Mouse (Mus musculus): Measurements from ENCODE around the gene 8030411F24Rik. TPM values are rescaled to one million over a fixed set of nuclear protein-coding genes. Genes with fewer than 3 reads are reported as not detected.

8030411F24Rik gene
- polyA plus RNA-seq, 1 experiment from 2014 or later = not detected

GRCm38 (mm10) chr2:148801491-148801921 is 19.7 kb downstream of the 8030411F24Rik start:
- H3K4me1 ChIP-seq = no peaks in the 10 kb centered on the region
- no peak overlapping the region for H3K4me3 ChIP-seq
- H3K27ac ChIP-seq = no peak overlapping the region
- no peaks in the 10 kb centered on the region for H3K27me3 ChIP-seq (ENCODE audit: low read depth, poor library complexity, severe bottlenecking)
- no peaks in the 10 kb centered on the region for H3K36me3 ChIP-seq
- H3K9me3 ChIP-seq (replicated peaks) = no peaks in the 10 kb centered on the region
- whole genome bisulfite sequencing = 69% methylated on average over 3 of the region's 3 CpGs
- no peak for DNase-seq (ENCODE audit: low spot score)

DNA sequence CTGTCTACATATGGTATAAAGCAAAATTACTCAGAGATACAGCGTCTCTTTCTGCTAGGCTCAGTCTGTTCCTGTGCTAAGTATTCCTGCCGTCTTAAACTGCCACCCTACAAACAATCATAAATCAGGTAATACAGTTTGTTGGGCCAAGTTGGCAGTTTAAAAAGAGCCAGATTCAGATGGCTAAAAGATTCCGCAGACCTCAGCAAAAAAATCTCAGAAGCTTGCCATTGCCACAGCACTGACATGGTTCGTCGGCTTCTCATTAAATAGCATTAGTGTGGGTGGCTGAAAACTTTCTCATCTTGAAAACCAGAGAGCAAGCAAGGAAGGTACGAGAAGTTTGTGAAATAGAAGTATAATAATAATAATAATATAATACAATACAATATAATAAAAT is 24.9 kb downstream of the 8030411F24Rik start:
- no peaks in the 10 kb centered on the region for H3K27me3 ChIP-seq (ENCODE audit: low read depth, poor library complexity, severe bottlenecking)
- H3K4me3 ChIP-seq = no peak overlapping the region
- no peak overlapping the region for H3K27ac ChIP-seq
- no peaks in the 10 kb centered on the region for H3K9me3 ChIP-seq (replicated peaks)
- 74% methylated on average over 6 of the region's 6 CpGs for WGBS
- no peak for DNase-seq (ENCODE audit: low spot score)
- H3K36me3 ChIP-seq = no peaks in the 10 kb centered on the region
- no peaks in the 10 kb centered on the region for H3K4me1 ChIP-seq

DNA sequence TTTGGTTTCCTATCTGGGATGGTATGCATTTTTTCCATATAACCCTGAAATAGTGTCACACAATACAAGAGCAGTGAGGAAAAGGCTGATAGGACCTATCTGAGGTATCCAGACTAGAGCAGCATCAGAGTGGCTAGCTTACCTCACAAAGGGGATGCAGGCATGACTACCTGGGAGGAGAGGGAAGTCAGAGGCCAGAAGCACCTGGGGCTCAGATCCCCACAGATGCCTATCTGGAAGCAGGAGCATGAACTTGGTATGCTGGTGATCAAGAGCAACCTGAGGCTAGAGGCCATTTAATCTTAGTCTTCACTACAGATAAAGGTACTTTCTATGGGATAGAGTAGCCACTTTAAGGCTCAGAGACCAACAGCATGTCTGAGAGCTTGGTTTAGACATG is 38.1 kb downstream of the 8030411F24Rik start, which contains the start of gene Cst13:
TSS of gene Cst13 (plus strand) at position 173 of the 400 bp plus-strand sequence.
- Histone ChIP-seq H3K4me3 (no peak within 1 kb of the TSS), H3K27ac (no peak within 1 kb of the TSS), H3K9me3 (replicated peaks) (no peaks in the 10 kb centered on the region), H3K36me3 (no peaks in the 10 kb centered on the region), H3K4me1 (no peaks in the 10 kb centered on the region), H3K27me3 (ENCODE audit: low read depth, poor library complexity, severe bottlenecking) (no peaks in the 10 kb centered on the region)
- no peak for DNase-seq (ENCODE audit: low spot score)

DNA sequence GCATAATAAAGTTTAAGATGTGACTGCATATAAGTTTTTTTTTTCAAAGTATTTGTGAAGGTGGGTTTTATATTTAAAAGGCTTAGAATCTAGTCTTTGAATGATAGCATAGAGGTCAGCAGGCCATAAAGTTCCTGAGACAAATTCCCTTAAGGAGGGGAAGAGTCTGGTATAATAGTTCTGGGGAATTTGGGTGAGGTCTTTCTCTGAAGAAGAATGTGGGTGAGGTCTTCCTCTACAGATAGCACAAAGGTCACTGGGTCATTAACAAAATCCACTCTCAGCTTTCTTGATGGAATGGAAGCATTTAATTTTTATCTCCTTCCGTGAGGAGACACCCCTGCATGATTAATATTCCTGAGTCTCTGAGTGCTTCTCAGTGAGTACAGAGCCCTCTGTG is 44.2 kb downstream of the 8030411F24Rik start:
- no peaks in the 10 kb centered on the region for H3K4me1 ChIP-seq
- H3K4me3 ChIP-seq = no peak overlapping the region
- WGBS = 39% methylated on average over 1 of the region's 1 CpGs
- H3K27me3 ChIP-seq (ENCODE audit: low read depth, poor library complexity, severe bottlenecking) = no peaks in the 10 kb centered on the region
- DNase-seq (ENCODE audit: low spot score) = no peak
- no peaks in the 10 kb centered on the region for H3K36me3 ChIP-seq
- no peak overlapping the region for H3K27ac ChIP-seq
- H3K9me3 ChIP-seq (replicated peaks) = no peaks in the 10 kb centered on the region

DNA sequence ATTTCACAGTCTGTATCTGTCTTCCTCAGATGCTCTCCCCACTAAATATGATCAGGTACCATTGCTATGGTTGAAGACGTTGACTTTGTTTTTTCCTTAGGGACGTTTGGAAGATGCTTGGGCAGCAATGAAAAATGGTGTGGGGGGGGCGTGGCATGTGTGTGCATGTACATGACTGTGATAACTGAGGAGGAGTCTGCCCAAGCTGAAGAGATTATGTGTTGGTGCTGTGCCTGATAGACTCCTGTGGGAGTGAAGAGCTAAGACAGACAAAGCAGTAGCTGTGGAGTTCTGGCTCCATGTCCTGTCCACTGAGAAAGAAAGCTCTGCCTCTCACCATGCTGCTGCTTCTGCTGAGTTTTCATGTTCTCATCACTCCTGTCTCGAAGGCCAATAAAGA is 53.1 kb downstream of the 8030411F24Rik start, which contains the start of gene Cst9:
TSS of gene Cst9 (plus strand) at position 236 of the 400 bp plus-strand sequence.
- Histone ChIP-seq H3K4me3 (no peak within 1 kb of the TSS), H3K36me3 (no peaks in the 10 kb centered on the region), H3K27ac (no peak within 1 kb of the TSS), H3K9me3 (replicated peaks) (no peaks in the 10 kb centered on the region), H3K27me3 (ENCODE audit: low read depth, poor library complexity, severe bottlenecking) (no peaks in the 10 kb centered on the region), H3K4me1 (0 out of 2 replicates have a peak, but pooled peaks cover 5% of the 10 kb centered on the region)
- no peak for DNase-seq (ENCODE audit: low spot score)
- 82% methylated on average over 4 of the region's 4 CpGs for WGBS

Other genes with a start within 250 kb of the 8030411F24Rik start
- gene Nxt1, start 109.4 kb upstream of the 8030411F24Rik start, polyA plus RNA-seq (2016; fragmentation: Nextera tagmentation; extraction: Ambion mirVana) = 140 and 146 TPM in 2 replicates
- 24.3 and 27.7 TPM in 2 replicates for gene Gzf1, start 101.0 kb upstream of the 8030411F24Rik start, polyA plus RNA-seq (2016; fragmentation: Nextera tagmentation; extraction: Ambion mirVana)
- gene Napb, start 49.5 kb upstream of the 8030411F24Rik start, polyA plus RNA-seq (2016; fragmentation: Nextera tagmentation; extraction: Ambion mirVana) = 3.3 and 3.8 TPM in 2 replicates
- not detected in 2 replicates for gene Cstl1, start 31.7 kb upstream of the 8030411F24Rik start, polyA plus RNA-seq (2016; fragmentation: Nextera tagmentation; extraction: Ambion mirVana)
- not detected in 2 replicates for gene Cst11, start 10.5 kb upstream of the 8030411F24Rik start, polyA plus RNA-seq (2016; fragmentation: Nextera tagmentation; extraction: Ambion mirVana)
- gene Cst12, start 7.4 kb downstream of the 8030411F24Rik start, polyA plus RNA-seq (2016; fragmentation: Nextera tagmentation; extraction: Ambion mirVana) = not detected in 2 replicates
- not detected in 2 replicates for gene Cst8, start 16.8 kb downstream of the 8030411F24Rik start, polyA plus RNA-seq (2016; fragmentation: Nextera tagmentation; extraction: Ambion mirVana)
- gene Cst13, start 38.1 kb downstream of the 8030411F24Rik start, polyA plus RNA-seq (2016; fragmentation: Nextera tagmentation; extraction: Ambion mirVana) = not detected in 2 replicates
- not detected in 2 replicates for gene Cst9, start 53.1 kb downstream of the 8030411F24Rik start, polyA plus RNA-seq (2016; fragmentation: Nextera tagmentation; extraction: Ambion mirVana)
- gene 9230104L09Rik, start 83.0 kb downstream of the 8030411F24Rik start, polyA plus RNA-seq (2016; fragmentation: Nextera tagmentation; extraction: Ambion mirVana) = not detected in 2 replicates
- 209 and 241 TPM in 2 replicates for gene Cst3, start 93.7 kb downstream of the 8030411F24Rik start, polyA plus RNA-seq (2016; fragmentation: Nextera tagmentation; extraction: Ambion mirVana)
- not detected in 2 replicates for gene Gm1330, start 221.2 kb downstream of the 8030411F24Rik start, polyA plus RNA-seq (2016; fragmentation: Nextera tagmentation; extraction: Ambion mirVana)
- gene Gm10750, start 235.2 kb downstream of the 8030411F24Rik start, polyA plus RNA-seq (2016; fragmentation: Nextera tagmentation; extraction: Ambion mirVana) = not detected in 2 replicates

All from limb, embryonic 10.5 days (tissue).